In the genomic region with DNA sequence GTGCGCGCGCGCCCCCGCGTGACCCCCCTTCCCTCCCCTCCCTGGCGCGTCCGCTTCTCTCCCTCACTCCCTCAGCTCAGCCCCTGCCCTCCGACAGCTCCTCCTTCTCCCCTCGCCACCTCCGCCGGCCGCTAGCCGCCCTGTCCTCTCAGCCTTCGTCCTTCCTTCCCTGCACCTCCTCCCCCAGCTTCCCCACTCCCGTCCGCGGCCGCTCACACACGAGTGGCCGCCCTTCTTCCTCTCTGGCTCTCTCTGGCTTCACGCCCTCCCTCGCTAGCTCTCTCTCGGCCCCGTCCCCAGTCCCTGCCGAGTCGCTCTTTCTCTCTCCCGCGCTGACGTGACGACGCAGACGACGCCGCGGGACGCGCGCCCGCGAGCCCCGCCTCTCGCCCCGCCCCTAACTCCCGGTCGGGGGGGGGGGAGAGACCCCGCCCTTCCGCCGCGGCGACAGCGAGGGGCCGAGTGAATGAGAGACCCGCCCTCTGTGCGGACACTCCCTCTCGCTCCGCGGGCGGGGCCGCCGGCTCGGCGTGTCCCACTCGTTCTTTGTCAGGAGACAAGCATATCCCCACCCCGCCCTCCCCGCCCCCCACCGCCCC, we compare ENCODE assay signal across 7 mouse cellular contexts. TPM values are rescaled to one million over a fixed set of nuclear protein-coding genes. Genes with fewer than 3 reads are reported as not detected.
DNase-seq lines count a peak whose midpoint lies in the region; ATAC-seq lines count a peak whose summit lies in the region.
"Not testable (repeated sequence)": the region's sequence is repeated elsewhere in the genome, so short reads cannot be mapped to it uniquely, and the experiment has no call there.

A gene (minus strand): TSS at position 345 of the 599 bp plus-strand sequence.

- peaks cover 29% of the 10 kb centered on the region for H3K36me3 ChIP-seq in embryonic facial prominence, embryonic 10.5 days (replicated peaks)
- H3K36me3 ChIP-seq in limb, embryonic 10.5 days: peaks cover 30% of the 10 kb centered on the region
- not testable (repeated sequence) for H3K36me3 ChIP-seq in midbrain, embryonic 13.5 days

- DNase-seq in adrenal gland, postnatal 10 days: peak; percentile 97
- DNase-seq in embryonic facial prominence, embryonic 10.5 days (ENCODE audit: low spot score): peak; percentile 99
- DNase-seq in kidney, adult 11 months: peak; percentile 93
- DNase-seq in limb, embryonic 10.5 days (ENCODE audit: low spot score): peak; percentile 99
- DNase-seq in spleen, adult 12 weeks (ENCODE audit: low spot score): peak; percentile 88

- ATAC-seq in granulocyte monocyte progenitor cell, adult 5-6 weeks (replicated peaks; ENCODE audit: poor library complexity, severe bottlenecking): peak; percentile 74
- peak; percentile 96 for ATAC-seq in midbrain, embryonic 13.5 days

- H3K27me3 ChIP-seq in embryonic facial prominence, embryonic 10.5 days (replicated peaks; ENCODE audit: low read depth, poor library complexity, severe bottlenecking); limb, embryonic 10.5 days (ENCODE audit: low read depth, poor library complexity, severe bottlenecking); midbrain, embryonic 13.5 days: not testable (repeated sequence)

- H3K27ac ChIP-seq in embryonic facial prominence, embryonic 10.5 days (replicated peaks): peak within 1 kb of the TSS; percentile 97
- H3K27ac ChIP-seq in limb, embryonic 10.5 days: peak within 1 kb of the TSS; percentile 100
- peak within 1 kb of the TSS; percentile 100 for H3K27ac ChIP-seq in midbrain, embryonic 13.5 days

- peak within 1 kb of the TSS; percentile 90 for H3K4me2 ChIP-seq in midbrain, embryonic 13.5 days (replicated peaks)

- under 1% methylated on average over 59 of the region's 68 CpGs for WGBS in embryonic facial prominence, embryonic 10.5 days
- WGBS in limb, embryonic 10.5 days: 1% methylated on average over 60 of the region's 68 CpGs
- under 1% methylated on average over 43 of the region's 68 CpGs for WGBS in midbrain, embryonic 13.5 days

- H3K9ac ChIP-seq in midbrain, embryonic 13.5 days (replicated peaks): peak within 1 kb of the TSS; percentile 99

- H3K9me3 ChIP-seq in embryonic facial prominence, embryonic 10.5 days; limb, embryonic 10.5 days (replicated peaks); midbrain, embryonic 13.5 days: not testable (repeated sequence)

- peaks cover 14% of the 10 kb centered on the region for H3K4me1 ChIP-seq in embryonic facial prominence, embryonic 10.5 days
- H3K4me1 ChIP-seq in limb, embryonic 10.5 days: peaks cover 16% of the 10 kb centered on the region
- H3K4me1 ChIP-seq in midbrain, embryonic 13.5 days (replicated peaks): peaks cover 36% of the 10 kb centered on the region

- H3K4me3 ChIP-seq in embryonic facial prominence, embryonic 10.5 days: peak within 1 kb of the TSS; percentile 99
- H3K4me3 ChIP-seq in limb, embryonic 10.5 days: peak within 1 kb of the TSS; percentile 90
- peak within 1 kb of the TSS; percentile 98 for H3K4me3 ChIP-seq in midbrain, embryonic 13.5 days (replicated peaks)

RNA-seq across cellular contexts. Expression of the gene that starts here (rescaled TPM):
- total RNA-seq in adrenal gland, postnatal 10 days (2021): 10 to 100 TPM; 92.6 to 93.0 TPM
- polyA plus RNA-seq in embryonic facial prominence, embryonic 10.5 days (2016; fragmentation: Nextera tagmentation; extraction: Ambion mirVana): 133 TPM in 2 replicates
- total RNA-seq in granulocyte monocyte progenitor cell, adult 5-6 weeks (2014; fragmentation: Nextera tagmentation): 231 and 250 TPM in 2 replicates
- total RNA-seq in granulocyte monocyte progenitor cell, adult 5-6 weeks (2017): 274 and 276 TPM in 2 replicates
- 125 and 132 TPM in 2 replicates for polyA plus RNA-seq in limb, embryonic 10.5 days (2016; fragmentation: Nextera tagmentation; extraction: Ambion mirVana)
- 95.9 and 102 TPM in 2 replicates for polyA plus RNA-seq in midbrain, embryonic 13.5 days (2015; fragmentation: Nextera tagmentation; extraction: Ambion mirVana)

Comparison
In these comparisons a context has a peak if more than half of its experiments do, and no peak if none do; other contexts are left out.
1. Peak in every context shown above with its lines: DNase-seq, ATAC-seq, H3K4me3 ChIP-seq and H3K27ac ChIP-seq.